Mouse (Mus musculus): ENCODE results near the gene Klhl35.
A peak's percentile ranks its signal among the peaks of the same experiment; 100 is the strongest.
"Not testable (repeated sequence)": the region's sequence is repeated elsewhere in the genome, so short reads cannot be mapped to it uniquely, and the experiment has no call there.

Gene Klhl35

DNA sequence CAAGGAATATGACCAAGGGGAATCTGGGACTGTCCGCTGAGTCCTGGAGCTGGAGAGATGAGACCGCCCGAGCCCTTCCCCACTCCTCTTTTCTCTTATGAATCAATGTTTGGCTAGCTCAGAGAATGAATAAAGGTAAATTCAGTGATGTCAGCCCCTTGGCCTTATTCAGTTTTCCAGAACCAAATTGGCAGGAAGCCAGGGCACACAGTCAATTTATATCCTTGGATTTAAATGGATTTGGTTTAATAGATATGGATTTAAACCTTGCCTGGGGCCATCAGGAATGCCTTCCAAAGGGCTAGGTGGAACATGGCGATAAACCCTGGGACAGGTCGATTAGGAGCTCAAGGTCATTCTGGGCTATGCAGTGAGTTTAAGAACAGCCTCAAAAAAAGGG is 23.9 kb downstream of the Klhl35 start:
- ATAC-seq (ENCODE audit: insufficient number of reproducible peaks, low FRiP score, low TSS enrichment): no peak

DNA sequence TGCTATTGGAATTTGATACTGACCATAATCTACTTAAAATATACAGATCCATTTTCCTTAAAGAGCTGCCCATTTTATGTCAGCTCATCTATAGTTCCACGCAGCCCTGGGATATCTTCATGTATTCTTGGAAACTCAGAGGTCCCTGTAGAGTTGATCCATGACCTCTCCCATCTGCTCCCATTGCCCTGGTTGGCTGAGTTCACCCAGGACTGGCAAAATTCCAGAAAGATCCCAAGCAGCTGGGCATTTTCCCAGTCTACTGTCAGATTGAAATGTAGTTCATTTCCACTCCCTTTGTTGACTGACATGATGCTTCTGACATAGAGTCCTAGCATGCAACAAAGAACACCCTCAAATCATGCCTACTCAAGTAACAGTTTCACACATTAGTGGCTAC is 33.3 kb downstream of the Klhl35 start:
- no peak for ATAC-seq (ENCODE audit: insufficient number of reproducible peaks, low FRiP score, low TSS enrichment)

DNA sequence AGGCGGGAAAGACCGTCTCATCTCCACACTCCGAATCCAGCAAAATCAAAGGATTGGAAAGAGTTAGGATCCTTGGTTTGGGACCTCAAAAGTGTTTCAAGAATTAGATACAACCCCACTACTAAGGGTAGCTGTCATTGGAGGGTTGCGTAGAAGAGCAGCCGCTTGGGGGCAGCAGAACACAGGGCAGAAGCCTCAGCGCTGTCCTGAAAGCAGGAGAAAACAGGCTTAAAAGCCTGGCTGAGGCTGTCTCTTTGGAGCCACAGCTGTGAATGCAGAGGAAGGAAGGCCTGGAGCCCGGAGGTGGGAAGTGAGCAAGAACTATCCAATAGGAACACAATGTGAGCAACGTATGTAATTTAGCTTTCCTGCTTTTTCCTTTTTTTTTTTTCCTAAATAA is 34.4 kb downstream of the Klhl35 start:
- peak; percentile 68; the same call in 1 of the 2 replicates for ATAC-seq (ENCODE audit: insufficient number of reproducible peaks, low FRiP score, low TSS enrichment)

DNA sequence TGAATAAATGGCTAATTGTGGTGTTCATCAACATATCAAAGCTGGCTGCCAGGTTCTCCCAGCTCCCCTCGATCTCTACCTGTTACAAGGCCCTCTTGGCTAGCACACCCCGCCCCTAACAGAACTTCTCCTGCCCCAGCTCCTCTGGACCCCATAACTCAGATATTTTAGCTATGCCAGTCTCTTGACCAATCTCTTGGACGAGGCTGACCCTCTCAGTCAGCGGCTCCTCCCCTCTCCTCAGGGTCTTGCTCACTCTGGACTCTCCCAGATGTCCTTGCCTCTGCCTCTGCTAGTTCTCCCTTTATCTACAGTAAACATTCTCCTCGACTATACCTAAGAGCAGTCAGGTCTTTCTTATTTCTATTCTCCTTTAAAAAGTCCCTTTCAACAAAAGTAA is 34.9 kb downstream of the Klhl35 start:
- ATAC-seq (ENCODE audit: insufficient number of reproducible peaks, low FRiP score, low TSS enrichment): no peak

DNA sequence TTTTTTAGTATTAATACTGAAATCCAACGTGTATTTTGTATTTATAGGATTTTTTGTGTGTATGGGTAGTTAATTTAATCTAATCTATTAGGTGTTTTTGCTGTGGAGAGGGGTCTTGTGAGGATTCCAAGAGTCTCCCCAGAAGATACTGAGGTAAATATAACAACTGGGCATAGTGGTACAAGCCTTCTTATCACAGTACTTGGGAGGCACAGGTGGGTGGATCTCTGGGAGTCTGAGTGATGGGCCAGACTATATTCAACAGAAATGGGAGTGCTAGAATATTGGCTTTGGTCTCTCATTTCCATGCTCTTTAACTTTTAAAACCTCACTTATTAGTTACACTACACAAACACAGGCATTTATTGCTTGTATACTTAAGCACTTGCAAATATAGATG is 35.3 kb downstream of the Klhl35 start:
- no peak for ATAC-seq (ENCODE audit: insufficient number of reproducible peaks, low FRiP score, low TSS enrichment)

DNA sequence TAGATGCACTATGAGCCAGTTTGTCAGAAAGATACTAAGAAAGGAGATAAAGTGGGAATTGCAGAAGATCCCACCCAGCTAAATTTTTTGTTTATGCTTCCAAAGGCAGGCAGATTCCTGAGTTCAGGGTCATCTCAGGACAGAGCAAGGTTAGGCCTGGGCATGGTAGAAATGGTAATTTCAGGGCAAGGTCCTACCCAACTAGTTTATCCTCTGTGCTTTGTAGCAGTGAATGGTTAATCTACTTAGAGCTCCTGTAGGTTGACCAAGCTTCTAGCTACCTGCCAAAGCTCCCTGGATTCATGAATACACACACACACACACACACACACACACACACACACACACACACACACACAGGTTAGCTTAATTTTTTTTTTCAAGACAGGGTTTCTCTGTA is 38.8 kb downstream of the Klhl35 start:
- ATAC-seq (ENCODE audit: insufficient number of reproducible peaks, low FRiP score, low TSS enrichment): no peak

DNA sequence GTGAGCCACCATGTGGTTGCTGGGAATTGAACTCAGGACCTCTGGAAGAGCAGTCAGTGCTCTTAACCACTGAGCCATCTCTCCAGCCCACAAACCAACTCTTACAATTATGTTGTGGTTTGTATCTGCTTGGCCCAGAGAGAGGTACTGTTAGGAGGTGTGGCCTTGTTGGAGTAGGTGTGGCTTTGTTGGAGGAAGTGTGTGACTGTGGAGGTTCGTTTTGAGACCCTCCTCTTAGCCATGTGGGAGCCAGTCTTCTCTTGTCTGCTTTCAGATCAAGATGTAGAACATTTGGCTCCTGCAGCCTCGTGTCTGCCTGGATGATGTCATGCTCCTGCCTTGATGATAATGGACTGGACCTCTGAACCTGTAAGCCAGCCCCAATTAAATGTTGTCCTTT is 42.4 kb downstream of the Klhl35 start:
- not testable (repeated sequence) for ATAC-seq (ENCODE audit: insufficient number of reproducible peaks, low FRiP score, low TSS enrichment)

DNA sequence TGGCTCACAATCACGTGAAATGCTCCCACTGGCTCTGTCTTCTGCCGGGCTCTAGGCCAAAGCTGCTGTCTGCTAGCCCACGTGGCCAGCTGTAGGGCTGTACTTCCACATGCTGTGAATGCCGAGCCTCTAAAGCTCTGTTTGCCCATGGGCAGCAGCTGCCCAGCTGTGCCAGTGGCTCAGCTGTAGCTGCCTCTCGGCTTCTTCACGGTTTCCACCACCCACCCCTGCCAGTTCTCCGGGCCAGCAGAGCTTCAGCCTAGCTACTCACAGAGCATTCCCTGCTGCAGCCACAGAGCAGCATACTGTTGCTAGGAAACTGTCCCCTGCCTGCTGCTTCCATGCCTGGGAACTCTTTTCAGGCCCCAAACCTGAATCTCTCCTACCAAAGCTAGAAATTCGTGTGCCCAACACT is 44.3 kb downstream of the Klhl35 start:
- no peak for ATAC-seq (ENCODE audit: insufficient number of reproducible peaks, low FRiP score, low TSS enrichment)

DNA sequence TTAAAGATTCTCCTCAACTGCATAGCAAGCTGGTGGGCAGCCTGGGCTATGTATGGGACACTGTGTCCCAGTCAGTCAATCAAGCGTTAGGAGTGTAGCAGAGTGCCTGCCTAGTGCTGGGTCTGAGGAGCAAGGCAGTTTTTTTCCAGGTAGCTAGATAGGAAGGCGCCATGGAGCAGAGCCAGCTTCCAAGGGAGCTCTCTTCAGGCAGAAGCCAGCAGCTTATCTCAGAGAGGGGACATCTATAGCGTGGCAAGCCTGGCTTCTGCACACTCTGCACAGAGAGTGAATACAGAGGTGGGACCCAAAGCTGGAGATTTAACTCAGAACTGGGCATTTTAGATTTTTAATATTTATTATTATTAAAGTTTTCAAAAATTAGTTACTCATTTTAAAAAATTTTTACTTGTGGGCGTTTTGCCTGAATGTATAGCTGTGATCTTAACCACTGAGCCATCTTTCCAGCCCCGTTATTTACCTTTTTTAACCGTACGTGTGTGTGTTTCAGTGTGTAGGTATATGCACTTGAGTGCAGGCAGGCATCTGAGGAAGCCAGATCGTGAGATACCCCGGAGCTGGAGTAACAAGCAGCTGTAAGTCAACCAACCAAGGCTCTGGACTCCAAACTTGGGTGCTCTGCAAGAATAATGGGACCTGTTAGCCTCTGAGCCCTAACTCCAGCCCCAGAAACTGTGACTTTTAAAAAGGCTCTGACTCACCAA is 50.4 kb downstream of the Klhl35 start:
- no peak for ATAC-seq (ENCODE audit: insufficient number of reproducible peaks, low FRiP score, low TSS enrichment)

DNA sequence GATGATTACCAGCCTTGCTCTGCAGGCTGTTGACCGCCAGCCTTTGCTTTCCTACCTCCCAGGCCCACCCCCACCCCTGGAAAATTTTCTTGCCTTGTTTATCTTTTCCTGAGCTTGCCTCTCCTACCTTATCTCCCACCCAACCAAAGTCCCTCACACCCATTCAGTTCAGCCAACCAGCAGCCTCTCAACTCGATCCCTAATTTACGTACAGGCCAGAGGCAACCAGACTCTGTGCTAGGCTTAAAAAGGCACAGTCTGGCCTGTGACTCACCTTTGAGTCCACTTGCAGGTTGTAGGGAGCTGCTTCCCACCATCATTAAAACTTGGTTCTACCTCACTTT is 51.0 kb downstream of the Klhl35 start:
- ATAC-seq (ENCODE audit: insufficient number of reproducible peaks, low FRiP score, low TSS enrichment): no peak

DNA sequence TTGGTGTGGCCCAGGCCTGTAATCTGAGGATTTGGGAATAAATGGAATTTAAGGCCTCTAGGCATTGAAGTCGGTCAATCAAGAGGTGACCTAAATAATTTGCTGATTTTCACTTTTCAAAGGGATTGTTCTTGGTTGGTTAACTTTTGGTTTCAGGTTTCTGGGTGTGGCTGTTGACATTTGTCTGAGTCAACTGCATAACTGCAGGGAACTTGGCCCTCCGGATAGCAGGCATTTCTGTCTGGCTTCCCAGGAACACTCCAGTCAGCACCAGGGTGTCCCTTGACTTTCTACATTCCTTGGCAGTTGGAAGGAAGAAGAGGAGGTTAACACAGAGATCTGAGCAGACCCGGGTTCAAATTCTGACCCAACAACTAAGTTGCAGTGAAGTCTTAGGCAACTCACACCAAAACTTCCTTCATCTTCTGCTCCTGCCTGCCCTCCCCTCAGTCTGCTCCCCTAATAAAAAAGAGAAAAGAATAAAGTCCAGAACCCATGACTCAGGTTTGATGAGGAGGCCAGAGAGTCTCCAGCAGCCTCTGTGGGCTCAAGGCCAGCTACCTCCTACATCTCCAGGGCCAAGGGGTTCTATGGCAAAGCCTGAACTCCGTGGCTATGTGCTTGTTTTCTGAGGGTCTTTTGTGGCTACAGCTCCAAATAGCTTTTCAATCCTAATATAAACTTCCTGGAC is 53.3 kb downstream of the Klhl35 start:
- ATAC-seq (ENCODE audit: insufficient number of reproducible peaks, low FRiP score, low TSS enrichment): no peak

DNA sequence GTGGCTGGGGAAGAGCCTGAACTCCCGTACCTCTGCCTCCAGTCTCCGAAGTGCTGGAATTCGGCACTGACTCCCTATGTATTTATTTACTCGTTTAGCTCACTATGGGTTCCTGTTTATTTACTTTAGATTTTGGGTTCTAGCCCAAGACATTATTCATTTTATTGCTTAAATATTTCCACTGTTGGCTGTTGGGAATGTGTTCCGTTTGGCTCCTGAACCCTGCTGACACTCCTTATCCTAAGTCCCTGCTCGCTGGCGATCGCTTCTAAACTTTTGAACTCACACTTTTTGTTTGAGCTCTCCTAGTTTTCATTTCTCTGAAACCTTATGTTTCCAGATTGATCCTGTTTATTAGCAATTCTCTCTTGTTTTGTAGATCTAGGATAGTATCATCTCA is 57.3 kb downstream of the Klhl35 start:
- no peak for ATAC-seq (ENCODE audit: insufficient number of reproducible peaks, low FRiP score, low TSS enrichment)

Data from cerebellum, adult (tissue).